Mouse (Mus musculus): ENCODE measurements around the gene Tstd3. TPM values are rescaled to one million over a fixed set of nuclear protein-coding genes. Genes with fewer than 3 reads are reported as not detected.
A peak's percentile ranks its signal among the peaks of the same experiment; 100 is the strongest.

Gene Tstd3
- total and polyA plus RNA-seq, 3 experiments = 11.7 to 18.5 TPM; not detected in 1

GRCm38 (mm10) chr4:21776091-21776945, 9.3 kb upstream of the Tstd3 start (continued):
- TF ChIP-seq MXI1 (IDR thresholded peaks at IDR 0.05; ENCODE audit: low read depth, low read length) (no peak; the same call in 1 of the 2 replicates), POLR2AphosphoS2 (IDR thresholded peaks at IDR 0.05; ENCODE audit: low read length) (peak; percentile 80; the same call in 1 of the 2 replicates), MEF2A (IDR thresholded peaks at IDR 0.05; ENCODE audit: extremely low read depth, insufficient replicate concordance, low read depth, low read length, poor library complexity, severe bottlenecking) (0 out of 2 replicates have a peak, but pooled peaks have one; percentile 27)

DNA sequence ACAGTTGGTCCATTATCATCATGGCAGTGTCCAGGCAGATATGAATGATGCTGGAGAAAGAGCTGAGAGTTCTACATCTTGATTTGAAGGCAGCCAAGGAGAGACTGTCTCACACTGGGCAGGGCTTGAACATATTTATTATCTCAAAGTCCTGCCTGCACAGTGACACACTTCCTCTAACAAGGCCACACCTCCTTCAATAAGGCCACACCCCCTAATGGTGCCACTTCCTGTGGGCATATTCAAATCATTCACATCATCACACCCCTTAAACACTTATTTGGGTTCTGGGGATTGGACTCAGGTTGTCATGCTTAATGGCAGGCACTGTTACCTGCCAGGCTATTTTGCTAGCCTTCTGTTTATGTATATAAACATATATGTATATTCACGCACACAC, 5.3 kb upstream of the Tstd3 start:
- H3K9me3 ChIP-seq (replicated peaks; ENCODE audit: insufficient read depth, low read length) = no peaks in the 10 kb centered on the region
- H3K9ac ChIP-seq (ENCODE audit: control insufficient read depth, low read depth, low read length, poor library complexity, severe bottlenecking) = no peak overlapping the region
- H3K4me1 ChIP-seq (ENCODE audit: control insufficient read depth in 1 of 2, insufficient read depth in 2 of 2, low read length in 2 of 2) = peaks cover 2 to 3% of the 10 kb centered on the region in 2 experiments; a peak in 2 of 4 replicates
- TF ChIP-seq E2F4 (IDR thresholded peaks at IDR 0.05; ENCODE audit: borderline replicate concordance, low read depth, low read length) = no peak
- no peak for TF ChIP-seq GATA1 (IDR thresholded peaks at IDR 0.05; ENCODE audit: low read depth, low read length)
- TF ChIP-seq TCF12 (IDR thresholded peaks at IDR 0.05; ENCODE audit: low read depth, low read length) = no peak
- TF ChIP-seq MEF2A (IDR thresholded peaks at IDR 0.05; ENCODE audit: extremely low read depth, insufficient replicate concordance, low read depth, low read length, poor library complexity, severe bottlenecking) = no peak
- no peak for TF ChIP-seq GABPA (IDR thresholded peaks at IDR 0.05; ENCODE audit: low read depth, low read length)
- TF ChIP-seq CHD1 (IDR thresholded peaks at IDR 0.05; ENCODE audit: low read depth, low read length) = no peak
- no peak for TF ChIP-seq EP300 (IDR thresholded peaks at IDR 0.05; ENCODE audit: low read depth in 1 of 2, low read length in 2 of 2)
- no peak for TF ChIP-seq CHD2 (IDR thresholded peaks at IDR 0.05; ENCODE audit: low read length)
- no peak for TF ChIP-seq RCOR1 (IDR thresholded peaks at IDR 0.05; ENCODE audit: low read depth, low read length)
- no peak for TF ChIP-seq TAL1 (IDR thresholded peaks at IDR 0.05; ENCODE audit: low read length)
- no peak for TF ChIP-seq RAD21 (IDR thresholded peaks at IDR 0.05; ENCODE audit: low read depth, low read length)
- no peak for TF ChIP-seq NELFE (IDR thresholded peaks at IDR 0.05; ENCODE audit: low read depth, low read length)
- TF ChIP-seq ZNF384 (IDR thresholded peaks at IDR 0.05; ENCODE audit: low read depth, low read length) = no peak
- no peak for TF ChIP-seq HCFC1 (IDR thresholded peaks at IDR 0.05; ENCODE audit: low read depth, low read length)
- H3K79me2 ChIP-seq (ENCODE audit: control insufficient read depth, insufficient read depth, low read length, poor library complexity) = peaks cover 2% of the 10 kb centered on the region; the same call in 1 of the 2 replicates
- H3K4me3 ChIP-seq (ENCODE audit: control insufficient read depth in 1 of 2, insufficient read depth in 1 of 2, low read depth in 2 of 2, low read length in 2 of 2) = no peak overlapping the region
- no peak overlapping the region for H3K27ac ChIP-seq (ENCODE audit: control insufficient read depth, low read depth, low read length)
- no peaks in the 10 kb centered on the region for H3K27me3 ChIP-seq (ENCODE audit: control insufficient read depth in 1 of 2, insufficient read depth in 2 of 2, low read length in 2 of 2)
- DNase-seq (ENCODE audit: low read depth, low spot score) = peak; percentile 45
- H3K36me3 ChIP-seq (ENCODE audit: control insufficient read depth in 1 of 2, insufficient read depth in 2 of 2, low read length in 2 of 2) = peaks cover 0 to 7% of the 10 kb centered on the region in 2 experiments; a peak in 2 of 4 replicates

GRCm38 (mm10) chr4:21771064-21771463, 4.1 kb upstream of the Tstd3 start:
- Histone ChIP-seq H3K9me3 (replicated peaks; ENCODE audit: insufficient read depth, low read length) (no peaks in the 10 kb centered on the region), H3K27me3 (ENCODE audit: control insufficient read depth in 1 of 2, insufficient read depth in 2 of 2, low read length in 2 of 2) (no peaks in the 10 kb centered on the region), H3K79me2 (ENCODE audit: control insufficient read depth, insufficient read depth, low read length, poor library complexity) (no peaks in the 10 kb centered on the region), H3K4me3 (ENCODE audit: control insufficient read depth in 1 of 2, insufficient read depth in 1 of 2, low read depth in 2 of 2, low read length in 2 of 2) (no peak overlapping the region), H3K27ac (ENCODE audit: control insufficient read depth, low read depth, low read length) (no peak overlapping the region), H3K9ac (ENCODE audit: control insufficient read depth, low read depth, low read length, poor library complexity, severe bottlenecking) (no peak overlapping the region), H3K4me1 (ENCODE audit: control insufficient read depth in 1 of 2, insufficient read depth in 2 of 2, low read length in 2 of 2) (peaks cover 0 to 3% of the 10 kb centered on the region in 2 experiments; a peak in 2 of 4 replicates), H3K36me3 (ENCODE audit: control insufficient read depth in 1 of 2, insufficient read depth in 2 of 2, low read length in 2 of 2) (peaks cover 0 to 5% of the 10 kb centered on the region in 2 experiments; a peak in 2 of 4 replicates)
- TF ChIP-seq GABPA (IDR thresholded peaks at IDR 0.05; ENCODE audit: low read depth, low read length) (no peak), ETS1 (IDR thresholded peaks at IDR 0.05; ENCODE audit: low read depth, low read length) (no peak), CHD1 (IDR thresholded peaks at IDR 0.05; ENCODE audit: low read depth, low read length) (no peak), NELFE (IDR thresholded peaks at IDR 0.05; ENCODE audit: low read depth, low read length) (no peak), JUND (IDR thresholded peaks at IDR 0.05; ENCODE audit: low read depth, low read length) (no peak), TAL1 (IDR thresholded peaks at IDR 0.05; ENCODE audit: low read length) (no peak), POLR2AphosphoS2 (IDR thresholded peaks at IDR 0.05; ENCODE audit: low read length) (no peak), RAD21 (IDR thresholded peaks at IDR 0.05; ENCODE audit: low read depth, low read length) (no peak), MEF2A (IDR thresholded peaks at IDR 0.05; ENCODE audit: extremely low read depth, insufficient replicate concordance, low read depth, low read length, poor library complexity, severe bottlenecking) (no peak), CHD2 (IDR thresholded peaks at IDR 0.05; ENCODE audit: low read length) (no peak), RCOR1 (IDR thresholded peaks at IDR 0.05; ENCODE audit: low read depth, low read length) (no peak), USF1 (IDR thresholded peaks at IDR 0.05; ENCODE audit: low read depth, low read length) (no peak), TBP (IDR thresholded peaks at IDR 0.05; ENCODE audit: low read depth, low read length) (no peak), HCFC1 (IDR thresholded peaks at IDR 0.05; ENCODE audit: low read depth, low read length) (no peak), ZMIZ1 (IDR thresholded peaks at IDR 0.05; ENCODE audit: low read depth, low read length) (no peak), MAFK (IDR thresholded peaks at IDR 0.05; ENCODE audit: borderline replicate concordance, low read depth, low read length) (no peak), UBTF (IDR thresholded peaks at IDR 0.05; ENCODE audit: borderline replicate concordance, insufficient read depth, low read depth, low read length) (no peak), ELF1 (IDR thresholded peaks at IDR 0.05; ENCODE audit: low read depth, low read length) (no peak), MAX (IDR thresholded peaks at IDR 0.05; ENCODE audit: low read length) (no peak)
- DNase-seq (ENCODE audit: low read depth, low spot score) = no peak

Data from MEL (cell line).